Mouse (Mus musculus) hindbrain, embryonic 11.5 days (tissue): ENCODE measurements around the gene Gpc5. TPM values are rescaled to one million over a fixed set of nuclear protein-coding genes. Genes with fewer than 3 reads are reported as not detected.

ENCODE experiments used
- ATAC-seq: fragments of 200-750 bp; cut with Nextera tagmentation; 2 replicates; pipeline ENCODE4 v1.8.0; 2017; ENCODE audit warnings: mild to moderate bottlenecking, moderate TSS enrichment, moderate library complexity; ENCODE audit not compliant: low FRiP score
- DNase-seq: peaks from one replicate; pipeline ENCODE4 v3.0.0-alpha.2; 2015; ENCODE audit warnings: low spot score
- H3K27ac ChIP-seq: fragments of 300-500 bp; sonication (generic); 2 replicates; pipeline ENCODE4 v1.5.1; 2014; ENCODE audit warnings: mild to moderate bottlenecking, low read depth, low read length
- H3K27me3 ChIP-seq: fragments of 300-500 bp; sonication (generic); 2 replicates; pipeline ENCODE4 v1.6.1; 2014; ENCODE audit warnings: mild to moderate bottlenecking, low read length, moderate library complexity, mixed read lengths; ENCODE audit not compliant: control insufficient read depth, insufficient read depth
- H3K36me3 ChIP-seq: fragments of 300-500 bp; sonication (generic); 2 replicates; pipeline ENCODE4 v1.6.1; 2014; ENCODE audit warnings: mild to moderate bottlenecking, low read length, moderate library complexity, mixed read lengths; ENCODE audit not compliant: control insufficient read depth, insufficient read depth
- H3K4me1 ChIP-seq: fragments of 300-500 bp; sonication (generic); replicated peaks from 2 replicates; pipeline ENCODE4 v1.6.1; 2014; ENCODE audit warnings: low read length, mixed read lengths; ENCODE audit not compliant: control insufficient read depth, insufficient read depth
- H3K4me2 ChIP-seq: fragments of 300-500 bp; sonication (generic); replicated peaks from 2 replicates; pipeline ENCODE4 v1.6.1; 2014; ENCODE audit warnings: mild to moderate bottlenecking, low read depth, low read length
- H3K4me3 ChIP-seq: fragments of 300-500 bp; sonication (generic); 2 replicates; pipeline ENCODE4 v1.5.1; 2014; ENCODE audit warnings: low read depth, low read length
- H3K9ac ChIP-seq: fragments of 300-500 bp; sonication (generic); 2 replicates; pipeline ENCODE4 v1.6.1; 2014; ENCODE audit warnings: low read depth, low read length
- H3K9me3 ChIP-seq: fragments of 300-500 bp; sonication (generic); 2 replicates; pipeline ENCODE4 v1.6.1; 2016; ENCODE audit warnings: low read length; ENCODE audit not compliant: control insufficient read depth
- WGBS: fragments of 180-500 bp; shearing (Covaris S2); extraction: QIAGEN DNeasy Blood & Tissue Kit; methylation state at CpG from one replicate; pipeline ENCODE4 v1.1.7; 2014; 5-methylcytosine and 5-hydroxymethylcytosine counted together
- polyA plus RNA-seq: library from polyadenylated mRNA; unstranded; fragments of >200 nt; fragmentation: Nextera tagmentation; extraction: Ambion mirVana; gene quantifications from 2 replicates; pipeline ENCODE4 v1.2.1, GENCODE M21; 2014

The Gpc5 gene
- polyA plus RNA-seq, 1 experiment from 2014 or later = 0.73 TPM

DNA sequence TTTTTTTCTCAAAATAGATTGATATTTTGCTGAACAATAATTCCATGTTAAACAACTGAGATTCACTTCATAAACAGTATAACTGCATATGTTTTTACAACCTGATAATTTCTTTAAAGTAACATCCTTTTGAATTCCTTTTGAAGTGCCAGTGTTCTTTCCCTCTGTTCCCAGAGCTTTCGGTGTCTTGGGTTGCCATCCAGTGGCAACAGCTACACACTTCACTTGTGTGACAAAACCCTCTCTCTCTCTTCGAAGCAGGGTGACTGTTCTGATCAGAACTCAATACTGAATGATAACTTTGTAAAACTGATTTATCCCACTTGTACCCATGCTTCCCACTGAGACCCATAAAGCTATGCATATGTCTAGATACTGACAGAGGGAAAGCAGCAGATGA is 358.9 kb downstream of the Gpc5 start:
- Histone ChIP-seq H3K4me3 (no peak overlapping the region), H3K4me1 (no peaks in the 10 kb centered on the region), H3K4me2 (no peak overlapping the region), H3K27ac (no peak overlapping the region), H3K9me3 (no peaks in the 10 kb centered on the region), H3K36me3 (no peaks in the 10 kb centered on the region), H3K9ac (no peak overlapping the region), H3K27me3 (no peaks in the 10 kb centered on the region)
- ATAC-seq (no peak), DNase-seq (no peak)
- WGBS = 63% methylated on average over 2 of the region's 2 CpGs

DNA sequence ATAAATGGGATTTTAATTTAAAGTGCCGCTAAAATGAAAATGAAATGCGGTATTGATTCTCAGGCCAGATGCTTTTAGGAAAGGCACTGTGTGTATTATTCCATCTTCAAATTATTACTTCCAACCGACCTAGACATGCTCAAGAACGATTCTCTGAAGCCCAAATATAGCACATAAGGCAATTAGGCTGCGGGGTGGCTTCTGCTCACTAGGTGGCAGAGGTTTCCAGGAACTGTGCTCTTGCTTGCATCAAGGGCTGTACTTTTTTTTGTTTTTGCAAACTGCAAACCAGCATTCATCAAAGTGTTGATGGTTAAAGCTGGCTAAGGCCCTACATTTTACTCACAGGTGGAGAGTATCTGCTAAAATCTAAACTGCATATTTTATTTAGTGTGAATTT is 375.9 kb downstream of the Gpc5 start:
- H3K9ac ChIP-seq = no peak overlapping the region
- H3K4me3 ChIP-seq = no peak overlapping the region
- ATAC-seq = no peak
- DNase-seq = peak; percentile 26
- no peak overlapping the region for H3K4me2 ChIP-seq
- no peaks in the 10 kb centered on the region for H3K9me3 ChIP-seq
- H3K27me3 ChIP-seq = no peaks in the 10 kb centered on the region
- H3K36me3 ChIP-seq = no peaks in the 10 kb centered on the region
- no peak overlapping the region for H3K27ac ChIP-seq
- H3K4me1 ChIP-seq = no peaks in the 10 kb centered on the region
- WGBS = 68% methylated on average over 5 of the region's 5 CpGs

DNA sequence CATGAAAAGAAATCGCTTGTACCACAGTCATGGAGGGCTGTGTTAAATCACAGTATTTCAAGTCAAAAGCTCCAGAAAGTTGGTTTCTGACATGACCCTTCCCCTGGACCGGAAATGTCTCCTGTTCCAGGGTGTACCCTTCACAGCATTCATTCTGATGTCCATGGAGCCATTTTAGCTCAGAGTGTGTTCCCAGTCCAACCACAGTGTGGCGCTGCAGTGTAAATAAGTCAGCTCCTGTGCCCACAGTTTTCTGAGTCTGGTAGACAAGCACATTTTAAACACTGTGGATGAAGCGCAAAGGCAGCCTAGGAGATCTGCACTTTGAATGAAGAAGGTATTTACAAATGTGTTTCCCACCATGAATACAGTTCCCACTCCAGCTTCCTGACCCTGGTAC is 383.2 kb downstream of the Gpc5 start:
- Histone ChIP-seq H3K4me1 (no peaks in the 10 kb centered on the region), H3K9ac (no peak overlapping the region), H3K4me2 (no peak overlapping the region), H3K36me3 (no peaks in the 10 kb centered on the region), H3K27ac (no peak overlapping the region), H3K9me3 (no peaks in the 10 kb centered on the region), H3K27me3 (no peaks in the 10 kb centered on the region), H3K4me3 (no peak overlapping the region)
- 41% methylated on average over 4 of the region's 4 CpGs for WGBS
- peak; percentile 81 for DNase-seq
- no peak for ATAC-seq

DNA sequence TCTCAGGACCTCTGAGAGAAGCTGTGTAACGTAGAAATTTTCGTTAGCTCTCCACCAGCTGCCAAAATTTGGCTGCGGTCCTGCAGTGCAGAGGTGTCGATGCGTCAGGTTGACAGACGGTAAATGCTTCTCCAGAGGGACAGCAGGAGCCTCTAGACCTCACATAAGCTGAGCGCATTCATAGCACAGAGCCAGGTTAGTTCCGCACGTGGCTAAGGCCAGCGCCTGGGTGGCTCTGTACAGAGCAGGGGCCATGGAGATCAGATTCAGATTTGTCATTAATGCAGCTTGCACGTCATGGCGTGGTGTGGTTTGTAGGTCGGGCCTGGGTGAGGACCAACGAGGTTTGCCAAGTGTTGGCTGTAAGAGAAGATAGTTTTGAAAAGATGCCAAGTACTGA is 385.3 kb downstream of the Gpc5 start:
- no peak overlapping the region for H3K27ac ChIP-seq
- ATAC-seq (no peak), DNase-seq (no peak)
- no peak overlapping the region for H3K4me3 ChIP-seq
- H3K4me1 ChIP-seq = no peaks in the 10 kb centered on the region
- 68% methylated on average over 14 of the region's 14 CpGs for WGBS
- H3K36me3 ChIP-seq = no peaks in the 10 kb centered on the region
- H3K9ac ChIP-seq = no peak overlapping the region
- H3K27me3 ChIP-seq = no peaks in the 10 kb centered on the region
- no peak overlapping the region for H3K4me2 ChIP-seq
- H3K9me3 ChIP-seq = no peaks in the 10 kb centered on the region

DNA sequence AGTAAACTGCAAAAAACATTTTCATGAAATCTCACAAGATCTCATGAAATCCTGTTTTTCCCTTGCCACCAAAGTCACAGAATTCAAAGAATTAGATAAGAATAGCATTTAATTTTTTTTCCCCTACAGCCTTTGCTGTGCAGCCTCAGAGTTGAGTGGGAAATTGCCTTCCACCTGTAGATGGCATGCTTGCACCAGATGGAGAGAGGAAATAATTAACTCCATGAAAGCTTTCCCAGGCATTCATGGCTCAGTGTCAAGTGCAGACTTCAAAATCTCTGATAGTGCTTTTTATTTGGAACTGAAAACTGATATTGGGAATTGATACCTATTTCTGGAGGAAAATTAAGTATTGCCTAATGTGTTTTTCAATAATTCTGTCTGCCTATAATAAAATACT is 393.1 kb downstream of the Gpc5 start:
- no peaks in the 10 kb centered on the region for H3K4me1 ChIP-seq
- peak; percentile 56 for DNase-seq
- no peak overlapping the region for H3K27ac ChIP-seq
- H3K9ac ChIP-seq = no peak overlapping the region
- H3K36me3 ChIP-seq = no peaks in the 10 kb centered on the region
- no peak overlapping the region for H3K4me3 ChIP-seq
- no peak overlapping the region for H3K4me2 ChIP-seq
- ATAC-seq = no peak
- no peaks in the 10 kb centered on the region for H3K27me3 ChIP-seq
- no peaks in the 10 kb centered on the region for H3K9me3 ChIP-seq

DNA sequence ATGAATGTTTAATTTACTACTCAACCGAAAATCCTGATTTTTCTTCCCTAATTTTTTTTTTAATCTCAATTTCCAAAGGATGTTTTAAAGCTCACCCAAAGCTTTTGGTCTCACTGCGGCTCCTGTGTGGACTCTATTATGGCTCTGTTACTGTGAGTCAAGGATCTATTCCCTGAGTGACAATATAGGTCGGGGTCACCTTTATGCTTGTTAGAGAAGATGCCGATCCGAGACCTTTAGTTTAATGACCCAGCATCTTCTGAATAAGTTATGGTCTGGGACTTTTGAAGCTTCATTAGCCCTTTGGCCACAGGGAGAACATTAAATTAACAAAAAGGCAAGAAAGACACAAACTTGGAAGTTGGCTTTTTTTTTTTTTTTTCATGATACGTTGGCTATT is 408.8 kb downstream of the Gpc5 start:
- 0 out of 2 replicates have a peak, but pooled peaks have one; percentile 57 for ATAC-seq
- Histone ChIP-seq H3K9me3 (no peaks in the 10 kb centered on the region), H3K36me3 (no peaks in the 10 kb centered on the region), H3K9ac (no peak overlapping the region), H3K4me3 (no peak overlapping the region), H3K4me2 (no peak overlapping the region), H3K27me3 (no peaks in the 10 kb centered on the region), H3K27ac (no peak overlapping the region), H3K4me1 (no peaks in the 10 kb centered on the region)
- peak; percentile 28 for DNase-seq
- WGBS = 33% methylated on average over 6 of the region's 6 CpGs

DNA sequence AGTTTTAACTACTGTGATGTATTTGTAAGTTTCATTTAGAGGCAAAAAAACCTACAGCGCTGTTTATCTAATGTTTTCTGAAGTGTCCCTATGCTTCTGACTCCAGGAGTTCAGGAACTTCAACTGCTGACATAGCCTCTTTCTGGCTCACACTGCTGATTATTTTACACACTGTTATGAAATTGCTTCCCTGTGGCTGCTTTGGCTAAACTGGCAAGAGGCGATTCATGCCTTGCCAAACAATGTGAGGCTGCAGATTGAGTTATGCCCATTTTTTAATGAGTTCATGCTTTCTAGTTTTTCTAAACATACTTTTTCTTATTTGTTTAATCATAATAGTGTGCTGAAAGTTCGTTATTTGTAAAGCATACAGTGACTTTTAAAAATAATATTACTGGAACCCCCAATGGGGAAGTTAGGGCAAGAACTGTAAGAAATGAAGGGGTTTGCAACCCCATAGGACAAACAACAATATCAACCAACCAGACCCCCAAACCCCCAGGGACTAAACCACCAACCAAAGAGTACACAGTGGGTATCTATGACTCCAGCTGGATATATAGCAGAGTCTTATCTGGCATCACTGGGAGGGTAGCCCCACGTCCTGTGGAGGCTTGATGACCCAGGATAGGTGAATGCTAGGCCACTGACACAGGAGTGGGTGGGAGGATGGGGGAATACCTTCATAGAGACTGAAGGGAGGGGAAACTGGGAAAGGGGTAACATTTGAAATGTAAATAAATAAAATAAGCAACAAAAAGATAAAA is 454.7 kb downstream of the Gpc5 start:
- H3K36me3 ChIP-seq = no peaks in the 10 kb centered on the region
- DNase-seq (no peak), ATAC-seq (no peak)
- no peak overlapping the region for H3K4me3 ChIP-seq
- H3K9me3 ChIP-seq = no peaks in the 10 kb centered on the region
- no peak overlapping the region for H3K4me2 ChIP-seq
- H3K9ac ChIP-seq = no peak overlapping the region
- H3K4me1 ChIP-seq = no peaks in the 10 kb centered on the region
- no peak overlapping the region for H3K27ac ChIP-seq
- H3K27me3 ChIP-seq = no peaks in the 10 kb centered on the region
- 82% methylated on average over 4 of the region's 4 CpGs for WGBS

DNA sequence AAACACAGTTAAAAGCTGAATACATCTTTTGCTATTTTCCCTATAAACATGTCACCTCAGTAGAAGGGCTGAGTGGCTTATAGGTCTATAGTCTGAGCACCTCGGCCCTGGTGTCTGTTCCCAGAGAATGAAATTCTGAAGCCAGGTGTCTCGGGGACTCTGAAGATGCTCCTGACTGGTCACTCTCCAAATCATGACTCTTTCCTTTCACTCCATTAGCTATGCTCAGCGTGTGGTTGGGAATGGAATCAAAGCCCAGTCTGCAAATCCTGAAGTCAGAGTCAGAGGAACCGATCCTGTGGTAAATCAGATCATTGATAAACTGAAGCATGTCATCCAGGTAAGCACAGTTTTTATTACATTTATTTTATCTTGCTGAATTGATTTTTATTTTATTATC is 460.0 kb downstream of the Gpc5 start:
- DNase-seq = no peak
- Histone ChIP-seq H3K9me3 (no peaks in the 10 kb centered on the region), H3K9ac (no peak overlapping the region), H3K4me3 (no peak overlapping the region), H3K4me2 (no peak overlapping the region), H3K27me3 (no peaks in the 10 kb centered on the region), H3K36me3 (no peaks in the 10 kb centered on the region), H3K4me1 (no peaks in the 10 kb centered on the region), H3K27ac (no peak overlapping the region)
- 67% methylated on average over 4 of the region's 4 CpGs for WGBS
- no peak for ATAC-seq

DNA sequence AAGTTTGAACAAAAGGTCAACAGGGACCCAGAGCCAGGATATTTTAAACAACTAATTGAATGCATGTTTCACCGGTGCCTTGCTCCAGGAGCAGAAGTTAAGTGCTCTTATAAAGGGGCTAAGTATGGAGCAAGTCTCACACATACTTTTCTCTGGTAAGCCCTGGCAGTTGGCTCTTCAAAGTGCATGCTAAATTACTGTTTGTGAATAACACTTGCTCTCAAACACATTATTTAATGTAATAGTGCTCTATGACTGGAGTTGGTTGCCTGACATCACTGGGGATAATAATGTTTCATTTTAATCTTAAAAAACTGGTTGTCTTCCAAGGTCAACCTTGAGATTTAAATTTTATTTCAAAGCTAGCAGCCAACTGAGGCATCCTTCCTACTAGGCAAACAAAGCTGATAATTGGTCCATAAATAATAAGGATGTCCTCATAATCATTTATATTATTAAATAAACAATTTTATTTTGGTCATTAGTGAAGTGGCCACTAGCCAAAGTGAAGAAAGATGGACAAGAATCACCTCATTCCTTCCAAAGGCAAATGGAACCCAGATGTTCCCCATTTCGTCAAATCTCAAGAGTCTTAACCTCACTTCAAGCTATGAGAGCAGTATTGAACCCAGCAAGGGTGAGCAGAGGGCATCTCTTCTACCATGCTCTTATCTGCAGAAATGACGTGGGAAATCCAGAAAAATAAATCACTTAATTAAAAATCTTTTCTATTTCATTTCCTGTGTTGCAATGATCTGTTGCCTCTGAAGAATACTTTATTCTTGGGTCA is 488.6 kb downstream of the Gpc5 start:
- Histone ChIP-seq H3K4me3 (no peak overlapping the region), H3K27ac (no peak overlapping the region), H3K27me3 (no peaks in the 10 kb centered on the region), H3K36me3 (no peaks in the 10 kb centered on the region), H3K4me1 (no peaks in the 10 kb centered on the region), H3K4me2 (no peak overlapping the region), H3K9ac (no peak overlapping the region), H3K9me3 (no peaks in the 10 kb centered on the region)
- 74% methylated on average over 3 of the region's 3 CpGs for WGBS
- DNase-seq (no peak), ATAC-seq (no peak)
